Mouse (Mus musculus): ENCODE results near the gene Amy2a3. TPM values are rescaled to one million over a fixed set of nuclear protein-coding genes. Genes with fewer than 3 reads are reported as not detected.
"Not testable (repeated sequence)": the region's sequence is repeated elsewhere in the genome, so short reads cannot be mapped to it uniquely, and the experiment has no call there.

Gene Amy2a3
- not detected for total RNA-seq (2021)

- DNase-seq; intact Hi-C loops (cut with DNase I): not testable (repeated sequence)
Observed at GRCm38 (mm10) chr3:113323952-113324351, at the start of gene Amy2a3. Amy2a3 (minus strand) TSS chr3:113324052.

DNA sequence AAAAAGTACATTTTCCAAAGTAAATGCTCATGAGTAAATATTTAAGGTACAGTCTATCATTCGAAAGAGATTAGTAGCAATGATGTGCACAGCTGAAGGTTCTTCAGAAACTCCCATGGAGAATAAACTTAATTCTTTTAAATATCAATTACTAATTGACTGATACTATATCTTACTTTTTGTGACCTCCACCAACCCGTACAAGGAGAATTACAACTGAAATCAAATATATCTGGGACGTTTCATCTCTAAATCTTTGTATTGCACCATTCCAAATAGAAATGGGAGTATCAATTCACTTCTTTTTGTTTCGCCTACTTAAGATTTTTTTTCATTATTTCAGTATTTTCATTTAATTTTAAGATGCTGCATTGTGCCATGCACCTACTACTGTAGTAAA, 32.7 kb upstream of the Amy2a3 start, which contains the start of gene Amy2a2:
Gene Amy2a2, minus strand, starts transcription at position 101 of the 400 bp plus-strand sequence.
- intact Hi-C loops (cut with DNase I); DNase-seq: not testable (repeated sequence)

DNA sequence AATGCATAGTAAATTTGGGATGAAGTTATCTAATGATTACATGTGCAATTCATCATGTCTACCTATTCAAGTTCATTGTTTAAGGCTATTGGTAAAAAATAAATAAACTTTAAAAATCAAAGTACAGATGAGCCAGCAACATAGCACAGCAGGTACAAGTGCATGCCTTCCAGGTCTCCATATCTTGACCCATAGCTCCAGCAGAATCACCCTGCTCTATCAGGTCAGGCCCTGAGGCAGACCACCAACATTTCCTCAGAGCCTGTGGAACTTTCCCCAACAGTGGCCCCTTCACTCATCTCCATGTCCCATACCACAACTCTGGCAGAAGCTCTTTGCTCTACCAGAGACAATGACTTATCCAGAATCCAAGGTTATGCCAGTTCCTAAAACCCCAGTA, 21.6 kb upstream of the Amy2a3 start:
- DNase-seq; intact Hi-C loops (cut with DNase I): not testable (repeated sequence)

GRCm38 (mm10) chr3:113312937-113313336, 10.9 kb downstream of the Amy2a3 start:
- intact Hi-C loops (cut with DNase I); DNase-seq: not testable (repeated sequence)

DNA sequence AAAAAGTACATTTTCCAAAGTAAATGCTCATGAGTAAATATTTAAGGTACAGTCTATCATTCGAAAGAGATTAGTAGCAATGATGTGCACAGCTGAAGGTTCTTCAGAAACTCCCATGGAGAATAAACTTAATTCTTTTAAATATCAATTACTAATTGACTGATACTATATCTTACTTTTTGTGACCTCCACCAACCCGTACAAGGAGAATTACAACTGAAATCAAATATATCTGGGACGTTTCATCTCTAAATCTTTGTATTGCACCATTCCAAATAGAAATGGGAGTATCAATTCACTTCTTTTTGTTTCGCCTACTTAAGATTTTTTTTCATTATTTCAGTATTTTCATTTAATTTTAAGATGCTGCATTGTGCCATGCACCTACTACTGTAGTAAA, 32.5 kb downstream of the Amy2a3 start, which contains the start of gene Amy2a4:
Gene Amy2a4, minus strand, starts transcription at position 101 of the 400 bp plus-strand sequence.
- DNase-seq; intact Hi-C loops (cut with DNase I): not testable (repeated sequence)

DNA sequence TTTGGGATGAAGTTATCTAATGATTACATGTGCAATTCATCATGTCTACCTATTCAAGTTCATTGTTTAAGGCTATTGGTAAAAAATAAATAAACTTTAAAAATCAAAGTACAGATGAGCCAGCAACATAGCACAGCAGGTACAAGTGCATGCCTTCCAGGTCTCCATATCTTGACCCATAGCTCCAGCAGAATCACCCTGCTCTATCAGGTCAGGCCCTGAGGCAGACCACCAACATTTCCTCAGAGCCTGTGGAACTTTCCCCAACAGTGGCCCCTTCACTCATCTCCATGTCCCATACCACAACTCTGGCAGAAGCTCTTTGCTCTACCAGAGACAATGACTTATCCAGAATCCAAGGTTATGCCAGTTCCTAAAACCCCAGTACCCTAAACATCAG, 43.6 kb downstream of the Amy2a3 start:
- DNase-seq; intact Hi-C loops (cut with DNase I): not testable (repeated sequence)

DNA sequence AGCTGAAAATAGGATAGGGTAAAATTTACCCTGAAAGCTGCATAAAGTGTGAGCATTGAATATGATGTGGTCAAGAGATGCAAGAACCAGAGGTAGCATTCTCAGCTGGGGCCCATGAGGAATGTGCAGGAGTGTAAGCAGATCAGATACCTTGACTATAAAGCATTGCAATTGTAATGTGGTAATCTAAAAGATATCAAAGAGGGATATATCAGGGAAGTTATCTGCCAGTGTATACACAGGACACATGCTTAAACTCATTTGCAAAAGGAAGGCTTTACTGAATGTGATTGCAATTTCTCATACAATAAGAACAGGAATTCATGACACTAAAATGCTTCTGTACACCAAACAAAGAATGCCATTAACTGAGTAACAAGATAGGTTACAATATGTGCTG, 44.3 kb downstream of the Amy2a3 start:
- DNase-seq; intact Hi-C loops (cut with DNase I): not testable (repeated sequence)

Other genes starting within 250 kb of the Amy2a3 start
- not detected for gene Amy2a5, start 65.2 kb downstream of the Amy2a3 start, total RNA-seq (2021)
- gene Amy2a4, start 32.6 kb downstream of the Amy2a3 start, total RNA-seq (2021): not detected
- gene Amy2a2, start 32.6 kb upstream of the Amy2a3 start, total RNA-seq (2021): not detected
- not detected for gene Amy2a1, start 208.4 kb upstream of the Amy2a3 start, total RNA-seq (2021)

Measured in left cerebral cortex, postnatal 4 days (tissue).